Mouse (Mus musculus) lung, adult 2 months (tissue): ENCODE results near the gene Ctnnal1. TPM values are rescaled to one million over a fixed set of nuclear protein-coding genes. Genes with fewer than 3 reads are reported as not detected.

ENCODE experiments used
- DNase-seq: peaks from one replicate; pipeline ENCODE4 v3.0.0; 2022
- H3K4me1 ChIP-seq: fragments of 200-500 bp; 2 replicates; pipeline ENCODE4 v1.6.1; 2011; ENCODE audit warnings: low read length; ENCODE audit not compliant: control insufficient read depth, insufficient read depth
- H3K4me3 ChIP-seq: fragments of 200-500 bp; replicated peaks from 2 replicates; pipeline ENCODE3; 2011; ENCODE audit warnings: low read depth, mild to moderate bottlenecking, control low read depth, low read length; ENCODE audit errors: extremely low read depth
- CTCF ChIP-seq: fragments of 200-500 bp; IDR thresholded peaks from 2 replicates; pipeline ENCODE4 v1.5.1; 2011; ENCODE audit warnings: mild to moderate bottlenecking, low read length, control low read depth; ENCODE audit not compliant: insufficient read depth
- POLR2A ChIP-seq: fragments of 200-500 bp; IDR thresholded peaks from 2 replicates; pipeline ENCODE4 v1.6.1; 2011; ENCODE audit warnings: low read depth, mild to moderate bottlenecking, control low read depth, low read length, borderline replicate concordance; ENCODE audit errors: extremely low read depth
- WGBS: fragments of 180-500 bp; shearing (Covaris S2); methylation state at CpG from one replicate; pipeline ENCODE4 v1.1.7; 2018; 5-methylcytosine and 5-hydroxymethylcytosine counted together
- polyA plus RNA-seq: library from polyadenylated mRNA; depleted of rRNA; stranded (reverse); fragments of >200 nt; gene quantifications from 2 replicates; pipeline ENCODE4 v1.2.3, GENCODE M21; 2012

Gene Ctnnal1
- polyA plus RNA-seq, 1 experiment, result 8.8 TPM

GRCm38 (mm10) chr4:56820017-56820550 lies 44.9 kb downstream of the Ctnnal1 start:
- Histone ChIP-seq H3K4me1 (no peaks in the 10 kb centered on the region), H3K4me3 (no peak overlapping the region)
- no peak for TF ChIP-seq POLR2A
- TF ChIP-seq CTCF, result peak; percentile 16; the same call in 1 of the 2 replicates
- DNase-seq, result no peak

- Histone ChIP-seq H3K4me3 (no peak overlapping the region), H3K4me1 (no peaks in the 10 kb centered on the region)
- WGBS, result 87% methylated on average over 8 of the region's 8 CpGs
- DNase-seq, result no peak
- TF ChIP-seq POLR2A (no peak), CTCF (no peak)
These were observed 49.9 kb downstream of the Ctnnal1 start for GRCm38 (mm10) chr4:56815131-56815530.

- H3K4me3 ChIP-seq, result no peak overlapping the region
- no peaks in the 10 kb centered on the region for H3K4me1 ChIP-seq
- 74% methylated on average over 4 of the region's 4 CpGs for WGBS
- TF ChIP-seq POLR2A (no peak), CTCF (no peak)
- DNase-seq, result no peak
These were observed 52.9 kb downstream of the Ctnnal1 start for GRCm38 (mm10) chr4:56812096-56812495.

- no peak overlapping the region for H3K4me3 ChIP-seq
- WGBS, result 70% methylated on average over 3 of the region's 3 CpGs
- TF ChIP-seq POLR2A, result no peak
- TF ChIP-seq CTCF, result no peak
- no peaks in the 10 kb centered on the region for H3K4me1 ChIP-seq
- no peak for DNase-seq
These were observed 53.3 kb downstream of the Ctnnal1 start for GRCm38 (mm10) chr4:56811642-56812041.

- DNase-seq, result no peak
- TF ChIP-seq CTCF (no peak), POLR2A (no peak)
- WGBS, result 67% methylated on average over 4 of the region's 4 CpGs
- H3K4me1 ChIP-seq, result no peaks in the 10 kb centered on the region
- H3K4me3 ChIP-seq, result no peak overlapping the region
These were observed 55.9 kb downstream of the Ctnnal1 start for GRCm38 (mm10) chr4:56809050-56809449.

GRCm38 (mm10) chr4:56802669-56803150 lies 62.3 kb downstream of the Ctnnal1 start:
- no peak for DNase-seq
- 2% methylated on average over 25 of the region's 25 CpGs for WGBS
- H3K4me3 ChIP-seq, result peak overlapping the region; percentile 96
- H3K4me1 ChIP-seq, result no peaks in the 10 kb centered on the region
- TF ChIP-seq POLR2A (no peak), CTCF (no peak)

GRCm38 (mm10) chr4:56801907-56802668 lies 62.9 kb downstream of the Ctnnal1 start, which contains the start of the genes Elp1 and Fam206a:
TSS of gene Elp1 (minus strand) at chr4:56802331.
TSS of gene Fam206a (plus strand) at chr4:56802345.
- H3K4me1 ChIP-seq, result no peaks in the 10 kb centered on the region
- TF ChIP-seq CTCF (no peak), POLR2A (peak; percentile 92; the same call in 1 of the 2 replicates)
- H3K4me3 ChIP-seq, result peak within 1 kb of the TSS; percentile 96
- DNase-seq, result peak; percentile 99
- under 1% methylated on average over 72 of the region's 72 CpGs for WGBS

GRCm38 (mm10) chr4:56791373-56791772 lies 73.6 kb downstream of the Ctnnal1 start:
- WGBS, result 44% methylated on average over 1 of the region's 1 CpGs
- no peak for TF ChIP-seq POLR2A
- 0 out of 2 replicates have a peak, but pooled peaks have one; percentile 32 for TF ChIP-seq CTCF
- H3K4me3 ChIP-seq, result no peak overlapping the region
- no peaks in the 10 kb centered on the region for H3K4me1 ChIP-seq
- no peak for DNase-seq

- Histone ChIP-seq H3K4me3 (no peak overlapping the region), H3K4me1 (peaks cover 2% of the 10 kb centered on the region; the same call in 1 of the 2 replicates)
- TF ChIP-seq CTCF (no peak), POLR2A (no peak)
- WGBS, result 51% methylated on average over 1 of the region's 1 CpGs
- DNase-seq, result no peak
These were observed 93.9 kb downstream of the Ctnnal1 start for GRCm38 (mm10) chr4:56771065-56771464.
